Mouse (Mus musculus) heart, embryonic 15.5 days (tissue): ENCODE data around the gene Rtf1. TPM values are rescaled to one million over a fixed set of nuclear protein-coding genes. Genes with fewer than 3 reads are reported as not detected.
A peak's percentile ranks its signal among the peaks of the same experiment; 100 is the strongest.

Experiments
- ATAC-seq: fragments of 200-750 bp; cut with Nextera tagmentation; replicated peaks from 2 replicates; pipeline ENCODE4 v1.8.0; 2017; ENCODE audit warnings: low read depth, moderate TSS enrichment; ENCODE audit not compliant: insufficient number of reproducible peaks, insufficient read depth, low FRiP score
- H3K27ac ChIP-seq: fragments of 300-500 bp; sonication (generic); 2 replicates; pipeline ENCODE4 v1.5.1; 2015; ENCODE audit warnings: mild to moderate bottlenecking, inconsistent platforms
- H3K27me3 ChIP-seq: fragments of 300-500 bp; sonication (generic); 2 replicates; pipeline ENCODE4 v1.6.1; 2015; ENCODE audit warnings: inconsistent platforms
- H3K36me3 ChIP-seq: fragments of 300-500 bp; sonication (generic); 2 replicates; pipeline ENCODE4 v1.6.1; 2015; ENCODE audit warnings: mild to moderate bottlenecking, inconsistent platforms
- H3K4me1 ChIP-seq: fragments of 300-500 bp; sonication (generic); replicated peaks from 2 replicates; pipeline ENCODE4 v1.6.1; 2015; ENCODE audit warnings: inconsistent platforms
- H3K4me2 ChIP-seq: fragments of 300-500 bp; sonication (generic); 2 replicates; pipeline ENCODE4 v1.6.1; 2015; ENCODE audit warnings: inconsistent platforms, mild to moderate bottlenecking, moderate library complexity
- H3K4me3 ChIP-seq: fragments of 300-500 bp; sonication (generic); 2 replicates; pipeline ENCODE4 v1.5.1; 2015; ENCODE audit warnings: mild to moderate bottlenecking, inconsistent platforms
- H3K9ac ChIP-seq: fragments of 300-500 bp; sonication (generic); 2 replicates; pipeline ENCODE4 v1.6.1; 2015; ENCODE audit warnings: mild to moderate bottlenecking, inconsistent platforms
- H3K9me3 ChIP-seq: fragments of 300-500 bp; sonication (generic); replicated peaks from 2 replicates; pipeline ENCODE4 v1.6.1; 2016; ENCODE audit warnings: inconsistent platforms
- WGBS: fragments of 180-500 bp; shearing (Covaris S2); methylation state at CpG from one replicate; pipeline ENCODE4 v1.1.7; 2015; ENCODE audit warnings: mixed read lengths; 5-methylcytosine and 5-hydroxymethylcytosine counted together
- polyA plus RNA-seq: library from polyadenylated mRNA; unstranded; fragments of >200 nt; fragmentation: Nextera tagmentation; extraction: Ambion mirVana; gene quantifications from 2 replicates; pipeline ENCODE4 v1.2.1, GENCODE M21; 2015

Gene Rtf1
- polyA plus RNA-seq, 1 experiment from 2014 or later = 24.4 TPM

DNA sequence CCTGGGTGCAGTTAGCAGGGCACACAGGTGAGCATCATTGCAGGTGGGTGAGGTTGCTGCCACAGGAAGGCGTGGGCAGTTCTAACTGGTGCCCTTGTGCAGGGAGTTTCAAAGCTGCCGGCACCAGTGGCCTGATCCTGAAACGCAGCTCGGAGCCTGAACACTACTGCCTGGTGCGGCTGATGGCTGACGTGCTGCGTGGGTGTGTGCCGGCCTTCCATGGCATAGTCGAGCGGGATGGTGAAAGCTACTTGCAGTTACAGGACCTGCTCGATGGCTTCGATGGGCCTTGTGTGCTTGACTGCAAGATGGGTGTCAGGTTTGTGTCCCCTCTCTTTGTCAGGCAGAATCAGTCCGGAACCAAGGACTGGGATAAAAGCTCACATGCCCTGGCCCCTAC, 74.4 kb downstream of the Rtf1 start:
- no peak for ATAC-seq
- H3K27ac ChIP-seq = no peak overlapping the region
- peaks cover 59% of the 10 kb centered on the region for H3K27me3 ChIP-seq
- no peaks in the 10 kb centered on the region for H3K36me3 ChIP-seq
- 62% methylated on average over 13 of the region's 13 CpGs for WGBS
- H3K4me3 ChIP-seq = no peak overlapping the region
- peaks cover 10% of the 10 kb centered on the region for H3K4me1 ChIP-seq
- H3K9ac ChIP-seq = no peak overlapping the region
- no peak overlapping the region for H3K4me2 ChIP-seq
- H3K9me3 ChIP-seq = no peaks in the 10 kb centered on the region

DNA sequence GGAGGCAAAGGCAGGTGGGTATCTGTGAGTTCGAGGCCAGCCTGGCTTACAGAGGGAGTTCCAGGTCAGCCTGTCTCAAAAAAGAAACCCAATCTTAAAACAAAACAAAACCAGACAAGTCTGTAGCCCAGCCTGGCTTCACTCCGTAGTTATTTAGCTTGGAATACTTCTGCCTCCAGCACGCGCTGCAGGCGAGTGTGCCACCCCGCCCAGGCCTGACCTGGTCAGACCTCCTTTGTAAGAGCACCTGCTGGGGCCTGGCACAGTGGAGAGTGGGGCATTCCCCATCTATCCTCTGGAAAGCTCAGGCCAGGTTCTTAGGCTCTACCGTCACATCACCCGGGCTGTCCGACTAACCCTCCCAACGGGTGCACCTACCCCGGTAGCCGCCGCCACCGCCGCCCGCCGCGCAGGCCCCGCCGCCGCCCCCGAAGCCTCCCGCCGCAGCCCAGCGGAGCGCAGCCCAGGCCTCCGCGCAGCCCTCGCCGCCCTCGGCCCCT, 82.8 kb downstream of the Rtf1 start:
- peaks cover 17% of the 10 kb centered on the region for H3K4me1 ChIP-seq
- no peak overlapping the region for H3K27ac ChIP-seq
- H3K4me2 ChIP-seq = peak overlapping the region; percentile 100
- H3K9ac ChIP-seq = peak overlapping the region; percentile 60
- 0 out of 2 replicates have a peak, but pooled peaks have one; percentile 18 for ATAC-seq
- 6% methylated on average over 18 of the region's 31 CpGs for whole genome bisulfite sequencing
- H3K36me3 ChIP-seq = no peaks in the 10 kb centered on the region
- H3K27me3 ChIP-seq = peaks cover 79% of the 10 kb centered on the region
- H3K9me3 ChIP-seq = no peaks in the 10 kb centered on the region
- H3K4me3 ChIP-seq = peak overlapping the region; percentile 74

DNA sequence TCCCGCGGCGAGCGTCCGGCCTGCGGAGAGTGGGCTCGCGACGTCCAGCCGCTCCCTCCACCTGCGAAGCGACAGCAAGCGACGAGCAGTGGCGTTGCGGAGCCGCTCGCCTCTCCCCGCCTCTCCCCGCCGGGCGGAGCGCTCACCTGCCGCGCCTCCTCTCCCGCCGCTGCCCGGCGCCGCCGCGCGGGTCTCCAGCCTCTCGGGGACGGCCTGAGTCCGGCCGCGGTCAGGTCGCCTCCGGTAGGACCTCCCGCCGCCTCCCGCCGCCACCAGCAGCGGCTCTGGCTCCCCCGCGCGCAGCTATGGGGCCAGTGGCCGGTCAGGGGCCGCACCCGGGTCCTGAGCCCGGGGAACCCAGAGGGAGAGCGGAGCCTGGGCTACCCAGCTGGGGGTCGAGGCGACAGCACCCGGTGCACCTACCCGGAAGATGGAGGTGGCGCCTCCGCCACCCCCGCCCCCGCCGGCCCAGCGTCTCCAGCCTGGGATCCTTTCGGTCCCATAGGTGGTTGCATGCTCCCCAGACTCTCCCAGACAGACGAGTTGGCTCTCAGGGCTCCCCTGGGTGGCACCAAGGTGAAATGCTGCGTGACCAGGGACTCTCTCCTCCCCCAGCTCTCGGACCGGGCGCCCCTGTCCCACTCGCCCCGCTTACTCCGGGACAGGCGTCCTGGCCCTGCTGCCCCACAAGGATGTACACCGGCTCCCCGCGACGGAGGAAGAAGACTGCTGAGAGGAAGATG, 83.4 kb downstream of the Rtf1 start:
- peak overlapping the region; percentile 74 for H3K4me3 ChIP-seq
- H3K9ac ChIP-seq = peak overlapping the region; percentile 60
- WGBS = 1% methylated on average over 77 of the region's 77 CpGs
- H3K27me3 ChIP-seq = peaks cover 73% of the 10 kb centered on the region
- 0 out of 2 replicates have a peak, but pooled peaks have one; percentile 43 for ATAC-seq
- H3K9me3 ChIP-seq = no peaks in the 10 kb centered on the region
- H3K27ac ChIP-seq = no peak overlapping the region
- H3K36me3 ChIP-seq = no peaks in the 10 kb centered on the region; the same call in 1 of the 2 replicates
- H3K4me2 ChIP-seq = peak overlapping the region; percentile 100
- H3K4me1 ChIP-seq = peaks cover 17% of the 10 kb centered on the region

DNA sequence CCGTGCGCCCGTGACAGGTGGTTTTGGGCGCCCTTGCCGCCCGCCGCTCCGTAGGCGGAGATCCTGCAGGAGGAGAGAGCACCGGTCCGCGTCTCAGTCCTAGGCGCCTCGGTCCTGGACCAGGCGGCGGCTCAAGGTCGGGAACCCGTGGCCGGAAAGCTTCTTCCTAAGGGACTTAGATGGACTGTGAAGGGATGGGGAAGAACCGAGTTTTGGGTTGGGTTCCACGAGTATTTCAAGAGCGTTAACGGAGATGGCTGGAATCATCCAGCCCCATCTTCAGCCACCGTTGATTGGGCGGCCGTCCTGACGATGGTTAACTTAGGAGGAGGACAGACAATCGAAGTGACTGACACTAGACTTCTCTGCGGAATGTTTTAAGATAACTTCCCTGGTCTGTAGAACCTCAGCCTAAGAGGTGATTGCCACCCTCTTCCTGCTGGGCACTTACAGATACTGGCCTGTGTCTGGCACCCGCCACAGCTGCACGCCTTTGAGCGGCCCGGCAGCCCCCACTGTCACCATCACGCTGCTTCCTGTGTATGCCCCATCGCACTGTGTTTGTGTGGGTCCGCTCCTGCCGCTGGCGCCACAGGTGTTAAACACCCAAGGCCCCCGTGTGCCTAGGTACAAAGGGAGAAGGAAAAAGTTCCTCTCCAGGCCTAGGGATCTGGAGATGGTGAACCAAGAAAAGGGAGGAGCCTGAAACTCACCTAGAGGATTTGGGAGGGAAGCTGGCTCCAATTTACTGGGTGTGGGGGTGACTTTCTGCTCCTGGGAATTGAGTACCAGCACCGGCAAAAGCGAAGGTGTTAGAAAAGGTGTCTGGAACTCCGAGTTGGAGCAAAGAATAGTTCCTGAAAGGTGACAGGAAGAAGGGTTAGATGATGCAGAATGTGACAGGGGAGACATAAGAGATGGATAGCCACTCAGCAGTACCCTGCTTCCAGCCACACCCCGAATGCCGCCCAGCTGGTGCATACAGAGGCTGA, 84.3 kb downstream of the Rtf1 start:
- H3K36me3 ChIP-seq = peaks cover 9% of the 10 kb centered on the region
- H3K4me3 ChIP-seq = peak overlapping the region; percentile 74
- WGBS = 5% methylated on average over 44 of the region's 44 CpGs
- H3K27ac ChIP-seq = no peak overlapping the region
- peak overlapping the region; percentile 100 for H3K4me2 ChIP-seq
- H3K27me3 ChIP-seq = peaks cover 65% of the 10 kb centered on the region
- peak overlapping the region; percentile 60; the same call in 1 of the 2 replicates for H3K9ac ChIP-seq
- H3K9me3 ChIP-seq = no peaks in the 10 kb centered on the region
- no peak for ATAC-seq
- H3K4me1 ChIP-seq = peaks cover 17% of the 10 kb centered on the region

DNA sequence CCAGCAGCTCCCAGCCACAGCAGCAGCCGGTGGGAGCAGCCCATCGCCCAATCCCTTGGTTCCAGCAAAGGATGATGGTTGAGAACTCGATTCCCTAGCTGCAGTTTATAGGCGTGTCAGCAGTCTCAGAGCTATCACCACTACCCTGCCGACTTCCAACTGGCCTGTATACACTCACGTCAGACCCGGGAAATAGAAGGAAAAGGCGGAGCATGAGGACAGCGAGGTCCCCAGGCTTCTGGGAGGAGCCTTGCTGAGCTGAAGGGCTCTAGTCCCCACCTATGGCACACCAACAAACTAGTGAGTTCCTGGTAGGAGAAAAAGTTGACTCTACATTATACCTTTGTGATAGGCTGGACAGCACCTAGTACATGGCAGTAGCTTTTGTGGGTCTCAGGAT, 85.4 kb downstream of the Rtf1 start, which contains the start of gene Ltk:
Gene Ltk (minus strand): TSS at position 181 of the 400 bp plus-strand sequence.
- H3K4me2 ChIP-seq = peak within 1 kb of the TSS; percentile 100
- WGBS = 10% methylated on average over 9 of the region's 9 CpGs
- H3K27me3 ChIP-seq = peaks cover 57% of the 10 kb centered on the region

DNA sequence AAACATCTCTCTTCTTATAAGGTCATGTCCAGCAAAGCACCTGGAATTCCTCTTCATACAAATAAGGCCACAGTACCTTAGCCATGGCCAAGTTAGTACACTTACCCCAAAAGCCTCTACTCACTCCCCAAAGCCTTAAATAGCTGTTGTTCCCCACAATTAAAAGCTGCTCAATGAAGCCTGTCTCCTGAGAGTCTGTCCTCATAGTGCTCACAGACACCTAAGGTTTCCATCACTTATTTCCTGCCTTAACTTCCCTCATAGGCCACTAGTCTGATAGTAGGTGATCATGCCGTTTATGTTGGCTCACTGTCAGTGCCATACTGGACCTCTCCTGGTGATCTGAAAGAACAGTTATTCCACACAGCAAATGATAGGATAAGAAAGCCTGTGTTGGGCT, 87.4 kb downstream of the Rtf1 start:
- no peak overlapping the region for H3K4me2 ChIP-seq
- H3K36me3 ChIP-seq = peaks cover 20% of the 10 kb centered on the region
- ATAC-seq = no peak
- H3K9me3 ChIP-seq = no peaks in the 10 kb centered on the region
- no peak overlapping the region for H3K4me3 ChIP-seq
- 44% methylated on average over 1 of the region's 1 CpGs for WGBS
- H3K4me1 ChIP-seq = peaks cover 16% of the 10 kb centered on the region
- H3K27me3 ChIP-seq = peaks cover 44% of the 10 kb centered on the region
- H3K27ac ChIP-seq = no peak overlapping the region
- no peak overlapping the region for H3K9ac ChIP-seq

More for the DNA sequence above, 85.4 kb downstream of the Rtf1 start, which contains the start of gene Ltk:
- no peak within 1 kb of the TSS for H3K27ac ChIP-seq
- no peak for ATAC-seq
- H3K4me1 ChIP-seq = peaks cover 17% of the 10 kb centered on the region
- H3K4me3 ChIP-seq = peak within 1 kb of the TSS; percentile 74
- H3K9ac ChIP-seq = no peak within 1 kb of the TSS
- H3K36me3 ChIP-seq = peaks cover 15% of the 10 kb centered on the region
- no peaks in the 10 kb centered on the region for H3K9me3 ChIP-seq

DNA sequence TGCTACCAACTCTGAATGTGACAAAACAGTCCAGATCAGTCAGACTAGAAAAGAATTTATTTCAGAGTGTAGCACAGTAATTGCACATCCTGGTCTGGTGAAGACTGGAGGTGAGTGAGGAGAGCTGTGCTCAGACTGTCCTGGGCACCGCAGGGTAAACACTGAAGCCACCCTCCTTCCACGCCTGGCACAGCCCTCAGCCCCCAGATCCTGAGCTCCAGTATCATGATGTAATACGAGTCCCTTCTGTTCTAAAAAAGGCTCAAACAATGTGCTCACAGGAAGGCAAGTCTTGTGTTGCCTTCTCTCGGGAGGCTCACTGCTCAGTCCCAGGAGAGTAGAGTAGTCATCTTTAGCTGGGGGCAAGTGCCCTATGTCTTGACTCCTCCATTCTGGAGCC, 89.1 kb downstream of the Rtf1 start:
- 52% methylated on average over 4 of the region's 4 CpGs for WGBS
- H3K36me3 ChIP-seq = peaks cover 31% of the 10 kb centered on the region
- peaks cover 28% of the 10 kb centered on the region for H3K27me3 ChIP-seq
- H3K4me3 ChIP-seq = no peak overlapping the region
- no peaks in the 10 kb centered on the region for H3K9me3 ChIP-seq
- no peak overlapping the region for H3K4me2 ChIP-seq
- no peak overlapping the region for H3K27ac ChIP-seq
- H3K9ac ChIP-seq = no peak overlapping the region
- H3K4me1 ChIP-seq = no peaks in the 10 kb centered on the region
- ATAC-seq = no peak

DNA sequence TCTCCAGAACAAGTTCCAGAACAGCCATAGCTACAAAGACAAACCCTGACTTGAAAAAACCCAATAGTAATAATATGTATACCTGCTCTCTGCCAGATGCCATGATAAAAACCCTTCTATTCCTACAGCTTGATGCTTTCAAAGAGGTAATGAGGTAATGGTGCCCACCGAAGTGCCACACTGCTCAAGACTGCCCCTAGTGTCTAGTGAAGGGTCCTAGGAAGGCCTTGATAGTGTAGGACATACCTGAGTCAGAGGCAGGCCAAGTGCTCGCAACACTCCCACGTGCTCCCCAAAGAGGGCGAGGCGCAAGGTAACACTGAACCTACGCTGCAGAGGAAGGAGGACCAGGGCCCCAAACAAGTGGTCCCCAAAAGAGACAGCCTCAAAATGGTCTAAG, 92.4 kb downstream of the Rtf1 start:
- Histone ChIP-seq H3K4me3 (no peak overlapping the region), H3K9me3 (no peaks in the 10 kb centered on the region), H3K36me3 (peaks cover 59% of the 10 kb centered on the region), H3K4me2 (no peak overlapping the region), H3K9ac (no peak overlapping the region), H3K27me3 (no peaks in the 10 kb centered on the region; the same call in 1 of the 2 replicates), H3K4me1 (no peaks in the 10 kb centered on the region), H3K27ac (no peak overlapping the region)
- ATAC-seq = no peak
- 90% methylated on average over 6 of the region's 6 CpGs for WGBS

Other genes starting within 250 kb of the Rtf1 start
- gene Ino80, start 197.4 kb upstream of the Rtf1 start, polyA plus RNA-seq = 2.5 and 2.7 TPM in 2 replicates
- 0.21 and 0.27 TPM in 2 replicates for gene Exd1, start 127.4 kb upstream of the Rtf1 start, polyA plus RNA-seq
- gene Chp1, start 127.4 kb upstream of the Rtf1 start, polyA plus RNA-seq = 47.2 and 50.3 TPM in 2 replicates
- gene Nusap1, start 56.8 kb upstream of the Rtf1 start, polyA plus RNA-seq = 43.1 and 45.1 TPM in 2 replicates
- gene Oip5, start 56.6 kb upstream of the Rtf1 start, polyA plus RNA-seq = 16.4 and 17.0 TPM in 2 replicates
- 49.5 and 58.6 TPM in 2 replicates for gene Ndufaf1, start 12.2 kb upstream of the Rtf1 start, polyA plus RNA-seq
- gene Itpka, start 67.3 kb downstream of the Rtf1 start, polyA plus RNA-seq = 2.0 and 2.4 TPM in 2 replicates
- gene Ltk, start 85.4 kb downstream of the Rtf1 start, polyA plus RNA-seq = 0.10 and 0.22 TPM in 2 replicates
- gene Rpap1, start 112.5 kb downstream of the Rtf1 start, polyA plus RNA-seq = 15.4 and 20.6 TPM in 2 replicates
- 6.2 and 8.5 TPM in 2 replicates for gene Tyro3, start 122.7 kb downstream of the Rtf1 start, polyA plus RNA-seq
- 19.3 and 22.0 TPM in 2 replicates for gene Mga, start 222.2 kb downstream of the Rtf1 start, polyA plus RNA-seq